Mouse (Mus musculus): ENCODE data around the gene Pagr1b. TPM values are rescaled to one million over a fixed set of nuclear protein-coding genes. Genes with fewer than 3 reads are reported as not detected.
A peak's percentile ranks its signal among the peaks of the same experiment; 100 is the strongest.

Pagr1b gene
- total RNA-seq, 2 experiments from 2014 or later, result not detected

DNA sequence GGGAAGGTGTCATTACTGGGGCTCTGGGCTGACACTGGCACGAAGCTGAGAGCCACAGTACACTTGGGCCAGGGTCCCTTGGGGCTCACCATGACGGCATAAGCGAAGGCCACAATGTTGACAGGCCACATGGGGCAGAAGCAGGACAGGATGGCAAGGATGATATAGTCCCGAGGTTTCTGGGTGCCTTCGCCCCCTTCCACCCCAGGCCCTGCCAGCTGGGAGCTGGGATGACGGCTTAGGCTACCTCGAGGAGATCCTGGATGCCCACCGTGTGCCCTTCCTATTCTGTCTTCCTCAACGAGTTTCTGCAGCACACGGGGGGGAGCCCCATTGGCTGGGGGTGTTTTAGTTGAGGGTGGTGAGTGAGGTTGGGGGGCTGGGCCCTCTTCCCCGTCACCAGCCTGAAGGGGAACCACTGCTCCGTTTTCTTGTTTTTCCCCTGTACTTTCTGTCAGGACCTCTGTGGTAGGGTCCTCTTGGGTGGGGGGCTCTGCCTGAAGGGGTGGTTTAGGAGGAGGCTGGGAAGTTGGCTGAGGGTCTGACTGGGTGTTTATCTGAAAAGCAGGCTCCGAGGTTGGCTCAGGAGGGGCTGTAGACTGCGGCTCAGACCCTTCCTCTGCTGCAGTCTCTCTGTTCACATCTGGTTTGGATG is 3.1 kb upstream of the Pagr1b start:
- no peak for DNase-seq

DNA sequence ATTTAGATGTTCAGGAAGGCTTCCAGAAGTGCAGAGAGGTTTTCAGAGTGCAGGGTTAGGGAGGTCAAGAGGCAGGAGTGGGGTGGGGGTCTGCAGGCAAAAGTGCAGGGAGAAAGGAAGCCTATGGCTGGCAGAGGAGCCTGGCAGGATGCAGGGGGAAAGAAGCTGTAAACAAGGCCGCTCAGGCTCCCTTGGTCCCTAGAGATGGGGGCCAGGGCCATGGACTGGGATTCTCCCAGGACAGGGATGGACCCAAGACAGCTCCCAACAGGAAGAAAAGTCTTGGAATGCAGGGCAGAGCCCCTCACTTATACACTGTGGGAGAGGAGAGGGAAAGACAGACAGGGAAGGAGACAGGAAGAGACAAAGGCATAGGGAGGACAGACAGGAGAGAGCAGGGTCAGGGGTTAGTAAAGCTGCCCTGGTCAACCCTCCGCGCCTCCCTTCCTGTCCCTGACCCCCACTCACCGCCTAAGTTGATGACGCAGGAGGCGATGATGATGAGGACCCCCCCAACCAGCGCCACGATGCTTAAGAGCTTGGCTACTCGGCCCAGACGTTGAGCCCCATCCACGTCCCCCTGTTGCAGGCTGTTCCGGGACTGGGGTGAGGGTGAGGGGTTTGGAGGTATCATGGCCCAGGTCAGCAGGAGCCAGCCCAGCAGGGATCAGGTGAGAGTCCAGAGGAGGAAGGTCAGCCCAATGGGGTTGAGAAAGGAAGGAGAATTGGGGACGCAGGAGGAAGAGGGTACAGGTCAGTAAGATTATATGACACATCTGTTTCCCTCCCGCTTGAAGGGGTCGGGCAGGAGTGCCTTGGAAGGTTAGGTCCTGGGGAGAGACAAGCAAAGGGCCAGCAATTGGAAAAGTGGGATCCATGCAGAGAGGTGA is 2.4 kb upstream of the Pagr1b start:
- no peak for DNase-seq

DNA sequence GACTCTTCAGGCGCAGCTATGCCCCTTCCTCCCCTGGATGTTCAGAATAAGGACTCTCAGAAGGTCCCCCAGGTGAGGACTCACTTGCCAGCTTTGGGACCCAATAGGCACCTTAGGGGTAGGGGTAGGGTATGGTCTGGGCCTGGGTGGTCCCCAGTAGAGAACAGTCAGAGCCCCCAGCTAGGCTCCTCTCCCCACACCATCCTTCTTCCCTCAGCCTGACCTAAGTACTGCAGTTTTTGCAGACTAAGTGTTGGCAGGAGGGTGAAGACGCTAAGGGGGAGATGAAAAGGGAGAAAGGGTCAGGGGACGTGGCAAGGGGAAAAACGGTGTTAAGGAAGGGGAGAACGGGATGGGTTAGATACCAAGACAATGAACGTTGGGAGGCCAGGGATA is 1.7 kb upstream of the Pagr1b start:
- no peak for DNase-seq

DNA sequence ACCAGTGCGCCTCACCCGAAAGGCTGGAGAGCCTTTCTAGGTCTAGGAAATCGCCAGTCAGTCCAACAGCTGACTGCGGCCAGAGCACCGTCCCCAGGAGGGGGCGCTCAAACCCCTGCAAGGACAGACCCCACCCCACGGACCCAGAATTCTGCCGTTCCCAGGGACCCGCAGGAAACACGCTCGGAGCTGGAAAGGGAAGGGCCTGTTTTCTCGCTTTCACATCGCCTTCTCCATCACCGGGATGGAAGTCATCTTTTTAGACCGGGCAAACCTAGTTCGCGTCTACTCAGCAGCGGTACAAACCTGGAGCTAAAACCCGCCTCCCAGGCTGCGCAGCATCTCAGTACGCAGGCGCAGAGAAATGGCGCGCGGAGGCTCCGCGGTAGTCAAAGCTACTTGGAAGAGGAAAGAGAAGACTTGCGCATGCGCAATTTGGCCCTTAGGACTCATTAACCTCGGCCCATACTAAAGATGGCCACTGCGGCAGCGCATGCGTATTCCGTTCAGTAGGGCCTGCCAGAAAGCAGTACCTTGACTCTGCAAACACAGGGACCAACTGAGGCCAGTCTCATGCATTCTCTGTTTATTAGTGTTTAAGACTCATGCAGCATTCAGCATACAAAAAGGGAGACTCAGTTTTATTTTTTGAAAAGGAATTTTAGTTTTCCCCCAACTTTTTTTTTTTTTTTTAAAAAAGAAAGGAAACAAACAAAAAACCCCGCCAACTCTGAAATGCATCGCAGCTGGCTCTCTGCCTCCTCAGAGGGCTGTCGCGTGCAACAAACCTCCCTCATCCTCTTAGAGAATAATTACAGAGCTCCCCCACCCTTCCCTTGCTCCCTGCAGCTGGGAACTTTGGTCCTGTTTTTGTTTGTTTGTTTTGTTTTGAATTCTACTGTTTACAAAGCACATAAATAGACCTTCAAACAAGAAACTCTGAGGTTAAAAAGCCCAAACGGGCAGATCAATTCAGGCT is 976 bp upstream of the Pagr1b start, which contains the start of gene Pagr1a:
TSS of gene Pagr1a (minus strand) at position 382 of the 979 bp plus-strand sequence.
- peak; percentile 96 for DNase-seq

DNA sequence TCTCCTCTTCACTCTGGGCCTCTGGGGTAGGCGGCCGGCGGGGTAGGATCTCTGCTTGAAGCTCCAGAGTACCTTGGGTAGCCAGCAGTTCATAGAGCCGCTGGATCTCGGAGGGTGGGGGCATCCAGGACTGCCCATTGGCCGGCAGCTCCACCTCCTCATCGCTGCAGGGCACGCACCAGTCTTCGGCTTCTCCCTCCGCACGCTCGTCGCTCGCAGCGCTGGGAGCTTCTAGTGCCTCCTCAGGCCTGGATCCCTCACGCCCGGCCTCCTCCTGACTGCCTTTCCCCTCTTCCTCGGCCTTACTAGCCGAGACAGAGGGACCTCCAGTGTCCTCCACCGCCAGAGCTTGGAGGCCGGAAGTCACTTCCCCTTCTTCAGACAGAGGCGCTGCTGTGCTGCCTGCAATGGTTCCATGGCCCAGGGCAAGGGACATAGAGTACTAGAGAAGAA is 228 bp upstream of the Pagr1b start:
- DNase-seq, result peak; percentile 78

DNA sequence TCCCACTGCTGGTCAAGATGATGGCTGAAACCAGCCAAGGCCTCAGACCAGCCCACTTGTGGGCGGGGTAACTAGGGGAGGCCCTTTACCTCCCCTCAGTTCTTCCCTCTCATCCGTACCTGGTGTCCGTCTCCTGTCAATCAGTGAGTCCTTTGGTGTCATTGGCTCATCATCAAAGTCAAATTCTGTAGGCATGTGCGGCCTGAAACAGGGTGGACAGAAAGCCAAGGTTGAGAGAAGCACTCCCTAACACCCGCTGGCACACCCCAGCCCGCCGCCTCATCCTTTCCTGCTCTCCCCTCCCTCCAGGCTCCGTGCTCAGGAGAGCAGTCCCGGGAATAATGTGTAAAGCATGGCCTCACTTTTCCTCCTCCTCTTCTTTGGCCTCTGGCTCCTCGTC is 203 bp downstream of the Pagr1b start:
- DNase-seq, result peak; percentile 69

DNA sequence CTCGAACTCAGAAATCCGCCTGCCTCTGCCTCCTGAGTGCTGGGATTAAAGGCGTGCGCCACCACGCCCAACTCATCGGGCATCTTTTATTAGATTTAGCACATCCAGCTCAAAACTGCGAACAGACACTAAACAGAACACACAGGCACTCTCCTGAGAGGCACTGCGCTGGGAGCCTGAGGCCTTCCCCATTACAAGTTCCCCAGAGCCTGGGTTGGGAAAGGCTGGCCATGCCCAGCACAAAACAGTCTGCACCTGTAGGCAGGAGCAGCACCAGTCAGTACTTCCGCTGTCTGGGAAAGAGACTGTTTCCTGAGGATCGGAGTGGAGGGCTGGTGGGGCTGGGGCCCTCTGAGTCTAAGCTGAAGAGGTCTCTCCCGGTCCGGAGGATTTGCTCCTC is 1.3 kb downstream of the Pagr1b start:
- no peak for DNase-seq

DNA sequence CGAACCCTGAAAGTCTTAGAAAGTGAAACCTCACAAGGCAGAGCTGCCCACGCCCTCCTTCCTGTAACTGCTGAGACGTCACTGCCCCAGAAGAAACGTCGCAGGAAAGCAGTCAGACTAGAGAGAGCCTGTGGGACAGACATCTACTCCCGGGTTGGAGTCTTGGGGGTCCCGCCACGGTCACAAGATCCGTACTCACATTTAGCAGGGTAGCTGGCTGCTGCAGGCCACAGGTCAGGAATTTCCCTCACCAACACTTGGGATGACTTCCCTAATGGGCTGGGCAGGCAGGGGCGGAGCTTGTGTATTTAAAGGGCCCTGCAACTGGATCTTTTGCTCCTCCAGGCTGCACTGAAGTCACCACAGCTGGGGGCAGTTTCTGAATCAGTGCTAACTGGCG is 2.0 kb downstream of the Pagr1b start, which contains the start of gene Mvp:
TSS of gene Mvp (minus strand) at position 302 of the 400 bp plus-strand sequence.
- DNase-seq, result peak; percentile 81

DNA sequence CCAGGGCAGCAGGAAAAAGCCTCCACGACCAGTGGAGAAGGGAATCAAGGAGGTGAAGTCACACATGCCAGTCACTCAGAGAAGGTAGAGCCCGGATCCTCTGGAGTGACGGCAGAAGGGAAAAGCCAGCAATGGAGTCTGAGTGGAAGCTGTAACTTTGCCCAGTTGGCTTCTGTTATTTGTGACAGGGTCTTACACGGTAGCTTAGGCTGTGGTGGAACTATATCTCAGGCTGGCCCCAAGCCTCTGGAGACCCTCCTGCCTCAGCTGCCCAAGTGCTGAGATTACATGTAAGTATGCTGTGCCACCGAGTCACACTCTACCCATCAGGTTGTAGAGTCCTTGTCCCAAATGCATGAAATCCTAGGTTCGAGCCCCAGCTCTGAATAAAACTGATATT is 2.9 kb downstream of the Pagr1b start:
- no peak for DNase-seq

DNA sequence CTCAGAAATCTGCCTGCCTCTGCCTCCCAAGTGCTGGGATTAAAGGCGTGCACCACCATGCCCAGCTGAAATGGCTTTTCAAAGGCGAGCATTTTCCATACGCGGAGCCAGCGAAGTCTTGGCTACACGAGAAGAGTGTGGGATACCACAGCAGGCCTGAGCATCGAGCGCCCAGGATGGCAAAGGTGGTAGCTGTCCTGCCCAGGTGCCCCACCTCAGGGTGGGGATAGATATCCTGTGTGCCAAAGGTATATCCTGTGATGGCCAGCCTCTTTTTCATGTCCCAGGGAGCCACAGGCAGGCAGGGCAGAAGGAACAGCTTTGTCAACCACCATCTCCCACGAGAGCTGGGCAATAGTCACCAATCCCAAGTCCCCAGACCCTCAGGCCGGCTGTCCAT is 3.4 kb downstream of the Pagr1b start:
- no peak for DNase-seq

DNA sequence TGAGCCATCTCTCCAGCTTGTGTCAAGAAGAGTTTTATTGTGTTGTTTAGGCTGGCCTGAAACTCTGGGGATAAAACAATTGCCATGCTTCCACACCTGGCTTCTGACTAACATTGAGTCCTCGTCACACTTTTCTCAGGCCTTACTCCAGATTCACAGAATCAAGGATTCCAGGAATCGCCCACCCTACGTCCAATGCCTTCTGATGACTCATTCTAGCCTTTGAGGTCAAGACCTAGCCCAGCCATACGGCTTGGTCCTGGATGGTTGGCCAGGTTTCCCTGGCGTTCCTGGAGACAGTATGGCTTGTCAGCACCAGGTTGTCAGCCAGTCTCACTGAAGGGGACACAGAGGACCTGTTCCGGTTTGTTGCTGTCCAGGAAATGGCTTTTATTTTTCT is 3.9 kb downstream of the Pagr1b start:
- DNase-seq, result peak; percentile 27

DNA sequence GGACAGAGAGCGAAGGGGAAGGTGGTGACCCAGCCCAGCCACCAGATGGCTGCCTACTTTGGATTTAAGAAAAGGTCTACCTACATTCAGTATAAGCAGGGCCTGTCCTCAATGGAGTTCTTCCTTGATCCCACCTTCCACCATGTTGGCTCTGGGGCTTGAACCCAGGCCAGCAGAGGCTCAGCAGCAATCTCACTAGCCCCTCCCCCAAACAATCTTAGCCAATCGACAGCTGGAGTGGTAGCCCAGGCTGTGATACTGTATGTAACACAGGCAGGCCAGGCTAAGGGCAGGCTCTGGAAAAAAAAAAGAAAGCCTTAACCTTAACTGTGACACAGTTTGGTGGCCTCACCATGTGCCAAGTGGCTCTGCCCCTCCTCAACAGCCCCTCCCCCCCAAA is 4.6 kb downstream of the Pagr1b start:
- DNase-seq, result no peak

DNA sequence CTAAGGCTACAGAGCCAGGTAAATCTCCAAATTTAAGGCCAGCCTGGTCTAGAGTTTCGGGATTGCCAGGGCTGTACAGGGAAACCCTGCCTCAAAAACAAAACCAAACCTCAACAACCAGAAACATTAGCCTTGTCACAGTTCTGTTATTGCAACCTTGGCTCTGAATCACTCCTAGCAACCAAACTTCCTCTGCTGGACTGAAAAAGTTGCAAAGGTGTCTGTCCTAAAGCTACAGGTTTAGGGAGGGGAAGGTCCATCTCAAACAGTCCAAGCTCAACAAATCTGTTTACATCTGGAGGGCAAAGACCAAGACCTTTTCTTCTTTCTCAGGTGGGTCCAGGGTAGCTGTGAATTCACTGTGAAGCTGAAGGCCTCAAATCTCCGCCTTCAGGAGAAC is 5.2 kb downstream of the Pagr1b start:
- no peak for DNase-seq

DNA sequence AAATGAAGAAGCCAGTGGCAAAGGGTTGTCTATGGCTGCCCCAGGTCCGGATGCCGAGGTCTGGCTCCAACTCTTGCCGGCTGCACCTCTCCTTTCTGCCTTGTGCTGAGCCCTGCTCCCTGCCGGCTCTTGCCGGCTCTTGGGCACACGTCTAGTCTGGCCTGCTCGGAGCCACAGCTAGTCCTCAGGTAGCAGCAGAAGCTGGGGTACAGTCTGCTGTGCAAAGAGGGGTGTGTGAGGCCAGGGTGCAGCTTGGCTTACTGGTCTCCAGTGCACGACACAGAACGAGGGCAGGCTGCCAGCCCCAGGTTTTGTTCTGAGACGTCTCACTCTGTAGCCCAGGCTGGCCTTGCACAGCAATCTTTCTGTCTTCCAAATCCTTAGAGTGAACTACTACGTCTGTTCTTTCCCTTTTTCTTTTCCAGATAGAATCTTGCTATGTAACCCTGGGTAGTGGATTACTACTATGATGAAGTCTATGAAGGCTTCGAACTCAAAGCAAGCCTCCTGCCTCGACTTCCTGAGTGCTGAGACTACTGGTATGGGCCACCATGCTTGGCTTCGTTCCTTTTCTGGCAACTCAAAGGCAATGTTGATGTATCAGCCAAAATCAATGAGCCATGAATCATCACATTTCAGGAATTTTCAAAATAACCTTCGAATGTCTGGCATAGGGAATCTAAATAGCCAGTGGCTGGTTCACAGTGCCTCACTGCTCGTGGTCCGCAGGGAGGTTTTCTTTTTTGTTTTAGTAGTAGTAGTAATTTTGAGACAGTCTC is 6.8 kb downstream of the Pagr1b start:
- DNase-seq, result no peak

DNA sequence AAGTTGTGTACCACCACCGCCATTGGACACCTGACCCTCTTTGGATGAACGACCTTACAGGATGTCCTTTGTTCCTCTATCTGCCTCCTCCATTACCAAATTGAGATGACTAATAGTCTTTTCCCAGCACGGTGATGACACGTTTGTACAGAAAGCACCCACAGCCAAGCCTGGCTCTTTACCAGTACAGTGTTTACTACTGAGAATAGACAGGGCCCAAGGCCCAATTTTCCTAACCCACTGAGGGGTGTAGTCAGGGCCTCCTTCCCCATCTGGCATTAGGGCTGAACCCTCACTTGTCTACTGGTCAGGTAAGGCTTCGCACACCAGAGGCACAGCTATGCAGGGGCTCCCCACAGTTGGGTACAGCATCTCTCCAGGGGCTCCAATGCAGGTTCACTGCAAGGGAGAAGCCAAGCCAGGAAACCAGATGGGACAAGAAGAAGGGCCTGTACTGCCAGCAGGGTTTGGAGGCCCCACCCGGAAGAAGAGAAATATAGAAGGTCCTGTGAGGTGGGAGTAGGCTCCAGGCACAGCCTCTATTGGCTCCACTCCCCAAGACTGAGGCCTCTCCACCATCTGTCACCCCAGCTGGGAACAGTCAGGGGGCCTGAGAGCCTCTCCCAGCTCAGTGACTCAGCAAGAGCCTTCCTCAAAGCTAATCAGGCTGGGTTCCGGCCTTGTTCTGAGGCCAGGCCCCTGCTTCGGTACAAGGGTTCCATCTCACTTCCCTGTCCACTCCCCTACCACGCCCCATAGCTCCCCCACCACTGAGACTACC is 7.9 kb downstream of the Pagr1b start:
- peak; percentile 72 for DNase-seq

DNA sequence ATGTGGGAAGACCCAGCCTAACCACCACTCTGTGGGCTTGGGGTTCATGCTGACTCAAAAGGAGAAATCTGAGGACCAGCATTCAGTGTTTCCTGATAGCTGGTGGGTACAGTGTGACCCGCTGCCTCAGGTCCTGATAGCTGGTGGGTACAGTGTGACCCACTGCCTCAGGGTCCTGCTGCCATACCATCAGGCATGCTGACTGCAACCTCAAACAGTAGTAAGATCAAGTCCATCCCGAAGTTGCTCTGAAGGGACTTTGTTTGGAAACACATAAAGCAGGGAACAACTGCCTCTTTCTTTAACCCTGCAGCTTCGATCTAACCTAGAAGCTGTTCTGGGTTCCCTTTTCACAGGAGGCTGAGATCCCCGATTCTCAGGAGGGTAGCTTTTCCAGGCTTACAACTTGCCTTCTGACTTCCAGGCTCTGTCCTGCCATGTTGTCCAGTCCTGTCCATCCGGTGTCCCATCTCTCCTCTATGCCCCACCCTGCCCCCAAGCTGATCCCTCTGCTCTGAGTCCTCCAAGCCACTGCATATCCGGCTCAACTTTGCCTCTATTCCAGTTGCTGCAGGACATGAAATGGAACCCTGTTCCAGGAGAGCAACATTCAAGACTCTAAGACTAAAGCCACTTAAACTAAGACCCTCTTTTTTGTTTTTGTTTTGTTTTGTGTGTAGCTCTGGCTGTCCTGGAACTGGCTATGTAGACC is 8.8 kb downstream of the Pagr1b start:
- no peak for DNase-seq

DNA sequence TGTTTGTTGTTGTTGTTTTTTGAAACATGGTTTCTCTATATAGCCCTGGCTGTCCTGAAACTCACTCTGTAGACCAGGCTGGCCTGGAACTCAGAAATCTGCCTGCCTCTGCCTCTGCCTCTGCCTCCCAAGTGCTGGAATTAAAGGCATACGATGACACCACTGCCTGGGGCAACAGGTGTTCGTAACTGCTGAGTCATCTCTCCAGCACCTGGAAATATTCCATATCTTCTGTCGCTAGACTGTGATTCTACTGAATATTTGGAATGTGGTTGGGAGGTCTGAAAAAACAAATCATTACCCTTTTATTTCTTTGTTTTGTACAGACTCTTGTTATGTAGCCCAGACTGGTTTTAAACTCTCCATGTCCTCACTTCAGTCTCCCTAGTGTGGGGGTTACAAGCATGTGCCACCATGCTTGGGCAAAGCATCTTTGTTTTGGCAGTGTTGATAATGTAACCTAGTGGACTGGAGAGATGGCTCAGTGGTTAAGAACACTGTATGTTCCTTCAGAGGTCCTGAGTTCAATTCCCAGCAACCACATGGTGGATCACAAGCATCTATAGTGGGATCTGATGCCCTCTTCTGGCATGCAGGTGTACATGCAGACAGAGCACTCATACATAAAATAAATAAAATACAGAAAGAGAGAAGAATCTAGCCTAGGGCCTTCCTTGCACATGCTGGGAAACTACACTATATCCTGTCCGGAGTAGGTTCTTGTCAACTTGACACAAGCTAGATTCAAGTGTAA is 12.0 kb downstream of the Pagr1b start:
- DNase-seq, result no peak

DNA sequence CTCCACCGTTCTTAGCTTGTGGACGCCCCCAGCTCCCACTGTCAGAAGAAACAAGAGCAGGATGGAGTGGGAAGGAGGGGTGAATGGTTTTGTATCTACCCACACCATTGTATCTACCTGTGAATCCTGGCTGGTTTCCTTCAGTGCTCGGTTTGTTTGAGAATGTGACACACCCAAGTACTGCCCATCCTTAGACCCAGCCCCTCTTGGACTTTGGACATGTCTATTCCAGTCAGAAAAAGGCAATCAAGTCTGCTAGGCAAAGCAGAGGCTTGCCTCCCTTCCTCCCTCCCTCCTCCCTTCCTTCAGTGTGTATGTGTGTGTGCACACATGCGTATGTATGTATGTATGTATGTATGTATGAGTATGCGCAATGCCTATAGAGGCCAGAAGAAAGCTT is 12.7 kb downstream of the Pagr1b start:
- DNase-seq, result no peak

DNA sequence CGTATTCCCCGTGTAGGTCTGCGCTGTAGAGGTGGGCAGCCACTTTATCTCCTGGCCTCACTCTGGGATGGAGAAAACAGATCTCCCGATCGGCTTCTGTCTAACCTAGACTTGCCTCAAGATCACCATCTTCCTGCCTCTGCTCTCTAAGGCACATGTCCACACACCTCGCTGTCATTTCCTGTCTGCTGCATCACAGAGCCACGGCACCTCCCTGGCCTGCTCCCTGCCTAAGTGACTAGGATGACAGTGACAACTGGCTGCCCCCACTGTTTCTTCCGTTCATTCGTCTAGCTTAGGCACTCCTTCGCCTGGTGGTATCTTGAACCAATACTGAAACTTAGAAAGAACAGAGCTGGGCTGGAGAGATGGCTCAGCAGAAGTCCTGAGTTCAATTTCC is 16.7 kb downstream of the Pagr1b start:
- no peak for DNase-seq
